Mouse (Mus musculus): ENCODE results near the gene Rec8.

Rec8 gene

GRCm38 (mm10) chr14:55591331-55591891 is 26.4 kb upstream of the Rec8 start, which contains the start of gene Rnf31:
TSS of gene Rnf31 (plus strand) at chr14:55591708.
- ATAC-seq (ENCODE audit: insufficient number of reproducible peaks, low FRiP score, low TSS enrichment), result peak; percentile 91

GRCm38 (mm10) chr14:55592226-55592625 is 25.6 kb upstream of the Rec8 start:
- no peak for ATAC-seq (ENCODE audit: insufficient number of reproducible peaks, low FRiP score, low TSS enrichment)

GRCm38 (mm10) chr14:55596036-55596690 is 21.7 kb upstream of the Rec8 start:
- no peak for ATAC-seq (ENCODE audit: insufficient number of reproducible peaks, low FRiP score, low TSS enrichment)

- no peak for ATAC-seq (ENCODE audit: insufficient number of reproducible peaks, low FRiP score, low TSS enrichment)
These were observed 19.1 kb upstream of the Rec8 start for GRCm38 (mm10) chr14:55598521-55599390.

GRCm38 (mm10) chr14:55603271-55603632 is 14.6 kb upstream of the Rec8 start, which contains the start of gene Irf9:
TSS of gene Irf9 (plus strand) at chr14:55603571.
- ATAC-seq (ENCODE audit: insufficient number of reproducible peaks, low FRiP score, low TSS enrichment), result no peak

DNA sequence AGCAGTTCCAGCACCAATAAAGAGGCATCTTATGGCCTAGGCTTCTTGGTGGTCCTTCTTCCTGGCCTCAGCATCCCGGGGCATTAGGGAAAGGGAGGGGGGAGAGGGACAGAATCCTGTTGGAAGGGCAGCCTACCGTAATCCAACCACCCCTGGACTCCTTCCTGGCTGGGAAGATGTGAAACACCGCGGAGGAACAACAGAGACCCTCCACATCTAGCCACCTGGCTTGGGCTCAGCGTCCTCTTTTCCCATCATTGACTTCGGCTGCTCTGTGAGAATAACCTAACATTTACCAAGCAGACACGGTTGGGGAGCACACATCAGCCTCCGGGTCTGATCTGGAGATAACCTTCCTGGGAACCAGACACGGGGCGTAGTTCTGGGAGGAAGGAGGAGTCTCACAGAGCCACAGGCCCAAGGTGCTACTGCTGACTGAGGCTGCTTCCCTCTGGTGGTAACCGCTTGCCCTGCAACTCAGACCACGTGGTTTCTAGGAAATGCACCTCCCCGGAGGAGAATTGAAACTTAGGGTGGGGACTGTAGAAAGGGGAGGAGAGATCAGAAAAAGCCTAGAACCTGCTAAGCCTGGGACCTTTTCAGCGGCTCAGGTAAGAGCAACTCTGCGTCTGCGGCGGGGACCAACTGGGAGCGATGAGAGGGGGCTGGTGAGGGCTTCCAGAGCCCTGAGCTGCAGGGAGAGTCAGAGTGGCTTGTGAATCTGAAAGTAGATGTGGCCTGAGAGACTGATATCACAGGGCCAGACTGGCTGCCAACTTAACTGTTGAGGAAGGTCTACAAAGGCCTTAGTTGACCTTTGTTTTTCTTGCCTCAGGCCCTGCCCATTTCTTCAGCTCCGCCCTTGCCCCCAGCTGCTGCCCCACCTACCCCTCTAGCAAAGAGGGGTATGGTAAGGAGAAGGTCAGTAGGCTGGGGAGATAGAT is 13.9 kb upstream of the Rec8 start:
- ATAC-seq (ENCODE audit: insufficient number of reproducible peaks, low FRiP score, low TSS enrichment), result peak; percentile 93

DNA sequence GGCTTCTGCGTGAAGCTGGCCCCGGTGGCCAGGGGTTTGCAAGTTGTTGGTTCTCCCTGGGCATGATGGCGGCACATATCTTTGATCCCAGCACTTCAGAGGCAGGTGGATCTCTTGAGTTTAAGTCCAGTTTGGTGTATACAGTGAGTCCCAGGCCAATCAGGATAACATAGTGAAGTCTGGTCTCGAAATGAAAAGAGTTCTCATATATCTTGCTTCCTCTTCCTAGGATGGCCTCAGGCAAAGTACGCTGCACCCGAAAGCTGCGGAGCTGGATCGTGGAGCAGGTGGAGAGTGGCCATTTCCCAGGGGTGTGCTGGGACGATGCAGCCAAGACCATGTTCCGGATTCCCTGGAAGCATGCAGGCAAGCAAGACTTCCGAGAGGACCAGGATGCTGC is 13.0 kb upstream of the Rec8 start:
- ATAC-seq (ENCODE audit: insufficient number of reproducible peaks, low FRiP score, low TSS enrichment), result no peak

- no peak for ATAC-seq (ENCODE audit: insufficient number of reproducible peaks, low FRiP score, low TSS enrichment)
These were observed 11.9 kb upstream of the Rec8 start for GRCm38 (mm10) chr14:55605743-55606459.

GRCm38 (mm10) chr14:55608339-55608738 is 9.5 kb upstream of the Rec8 start:
- ATAC-seq (ENCODE audit: insufficient number of reproducible peaks, low FRiP score, low TSS enrichment), result no peak

GRCm38 (mm10) chr14:55613346-55613745 is 4.5 kb upstream of the Rec8 start:
- no peak for ATAC-seq (ENCODE audit: insufficient number of reproducible peaks, low FRiP score, low TSS enrichment)

DNA sequence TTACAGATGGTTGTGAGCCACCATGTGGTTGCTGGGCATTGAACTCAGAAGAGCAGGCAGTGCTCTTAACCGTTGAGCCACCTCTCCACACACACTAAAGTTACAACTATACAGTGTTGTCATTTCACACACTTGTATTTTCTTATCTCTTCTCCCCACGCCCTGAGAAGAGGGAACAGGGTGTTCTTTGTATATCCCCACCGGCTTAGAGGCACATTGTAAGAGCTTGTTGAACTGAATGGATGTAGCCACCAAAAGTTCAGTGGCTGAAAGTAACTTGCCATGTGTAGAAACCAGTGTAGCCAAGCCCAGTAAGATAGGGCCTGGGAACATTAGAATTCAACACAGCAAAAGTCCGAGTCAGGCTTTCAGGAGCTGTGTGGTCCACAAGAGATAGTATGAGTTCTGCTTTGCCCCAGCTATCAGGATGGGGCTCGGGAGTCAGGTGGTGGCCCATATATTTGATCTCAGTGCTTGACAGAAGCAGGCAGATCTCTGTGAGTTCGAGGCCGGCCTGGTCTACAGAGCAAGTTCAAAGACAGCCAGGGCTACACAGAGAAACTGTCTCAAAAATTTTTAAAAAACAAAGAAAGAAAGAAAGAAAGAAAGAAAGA is 3.2 kb upstream of the Rec8 start:
- no peak for ATAC-seq (ENCODE audit: insufficient number of reproducible peaks, low FRiP score, low TSS enrichment)

- no peak for ATAC-seq (ENCODE audit: insufficient number of reproducible peaks, low FRiP score, low TSS enrichment)
These were observed 2.0 kb upstream of the Rec8 start for GRCm38 (mm10) chr14:55615876-55616275.

DNA sequence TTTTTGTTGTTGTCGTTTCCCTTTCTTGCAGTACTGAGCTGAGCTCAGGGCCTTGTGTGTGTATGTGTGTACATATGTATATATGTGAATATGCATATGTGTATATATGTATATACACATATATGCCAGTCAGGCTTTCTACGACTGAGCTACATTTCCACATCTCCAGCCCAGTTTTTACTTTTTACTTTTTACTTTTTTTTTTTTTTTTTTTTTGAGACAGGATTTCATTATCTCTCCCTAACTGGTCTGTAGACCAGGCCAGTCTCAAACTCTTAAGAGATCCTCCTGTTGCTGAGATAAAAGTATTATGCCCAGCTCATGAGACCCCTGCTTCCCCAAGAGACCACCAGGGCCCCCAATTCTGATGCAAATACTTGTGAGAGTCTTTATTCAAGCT is 993 bp upstream of the Rec8 start:
- ATAC-seq (ENCODE audit: insufficient number of reproducible peaks, low FRiP score, low TSS enrichment), result no peak

- no peak for ATAC-seq (ENCODE audit: insufficient number of reproducible peaks, low FRiP score, low TSS enrichment)
These were observed 804 bp downstream of the Rec8 start for GRCm38 (mm10) chr14:55618486-55619195.

DNA sequence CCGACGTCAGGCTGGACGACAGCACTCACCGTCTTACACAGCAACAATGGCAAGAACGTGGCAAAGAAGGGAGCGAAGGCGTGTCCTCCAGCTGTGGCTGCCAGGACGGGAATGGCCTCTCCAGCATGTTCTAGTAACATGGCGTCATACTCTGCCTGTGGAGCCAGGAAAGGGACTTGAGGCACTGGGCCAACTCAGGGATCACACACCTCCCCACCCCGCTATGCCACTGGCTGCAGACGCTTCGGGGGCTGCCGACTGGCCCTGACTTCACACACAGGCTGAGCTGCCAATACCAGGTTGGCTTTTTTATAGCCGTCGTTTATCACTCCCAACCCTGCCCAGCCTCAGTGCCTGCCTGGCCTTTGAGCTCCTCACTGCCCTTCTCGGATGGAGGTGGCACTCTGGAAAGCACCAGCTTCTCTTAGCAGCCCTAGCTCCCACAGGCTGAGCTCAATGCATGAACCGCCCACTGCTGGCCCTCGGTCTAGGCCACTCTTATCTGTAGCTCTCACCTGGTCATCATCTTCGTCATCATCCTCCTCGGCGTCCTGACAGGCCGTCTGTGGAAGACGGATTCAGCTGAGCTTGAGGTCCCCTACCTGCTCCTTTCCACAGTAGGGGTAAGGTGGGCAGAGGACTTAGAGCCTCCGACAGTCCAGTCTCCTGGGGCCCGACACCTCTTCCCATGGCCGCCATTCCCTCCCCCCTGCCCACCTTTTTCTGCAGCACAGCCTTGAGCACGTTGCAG is 10.4 kb downstream of the Rec8 start:
- ATAC-seq (ENCODE audit: insufficient number of reproducible peaks, low FRiP score, low TSS enrichment), result no peak

DNA sequence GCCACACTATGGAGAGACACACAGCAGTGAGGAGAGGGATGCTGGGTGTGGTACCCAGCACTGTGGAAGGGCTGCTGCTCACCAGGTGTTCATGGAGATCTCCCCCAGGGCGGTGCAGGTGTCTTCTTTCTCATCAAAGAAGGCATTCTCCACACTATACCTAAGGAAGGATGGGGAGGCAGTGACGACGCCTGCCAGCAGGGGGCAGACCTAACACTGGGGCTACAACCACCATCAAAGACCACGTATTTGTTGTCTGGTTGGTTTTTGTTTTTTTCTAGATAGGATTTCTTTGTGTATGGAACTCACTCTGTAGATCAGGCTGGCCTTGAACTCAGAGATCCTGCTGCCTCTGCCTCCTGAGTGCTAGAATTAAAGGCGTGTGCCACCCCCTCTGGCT is 11.5 kb downstream of the Rec8 start:
- no peak for ATAC-seq (ENCODE audit: insufficient number of reproducible peaks, low FRiP score, low TSS enrichment)

DNA sequence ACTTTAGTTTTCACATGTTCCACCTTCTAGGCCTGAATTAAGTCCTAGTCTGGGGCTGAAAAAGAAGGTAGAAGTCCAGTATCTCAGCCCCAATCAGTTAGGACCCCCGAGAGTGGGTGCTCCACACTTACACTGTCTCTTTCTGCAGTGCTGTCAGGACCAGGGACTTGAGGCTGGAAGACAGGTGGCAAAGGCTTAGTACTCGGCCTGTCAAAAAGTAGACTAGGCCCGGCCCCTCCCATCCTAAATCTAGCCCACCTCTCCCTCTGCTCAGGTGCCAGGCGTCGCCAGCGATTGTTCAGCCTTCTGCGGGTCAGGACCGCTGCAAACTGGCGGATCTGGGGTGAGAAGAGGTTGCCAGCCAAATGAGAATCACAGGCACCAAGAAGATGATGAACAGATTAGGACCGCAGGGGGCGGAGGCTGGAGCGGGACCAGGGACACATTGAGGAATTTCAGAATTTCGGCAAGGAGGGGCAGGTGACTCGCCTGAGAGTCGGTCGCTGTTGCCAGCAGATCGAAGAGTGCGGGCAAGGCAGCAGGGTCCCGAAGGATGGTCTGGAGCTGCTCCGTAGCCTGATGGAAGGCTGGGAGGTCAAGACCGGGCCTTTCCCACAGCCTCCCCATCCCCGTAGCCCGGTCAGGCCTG is 17.2 kb downstream of the Rec8 start:
- ATAC-seq (ENCODE audit: insufficient number of reproducible peaks, low FRiP score, low TSS enrichment), result peak; percentile 27; the same call in 1 of the 2 replicates

Data from cerebellum, adult (tissue).